Mouse (Mus musculus) erythroblast, embryonic 14.5 days (primary cell): ENCODE data around the gene Tinagl1. TPM values are rescaled to one million over a fixed set of nuclear protein-coding genes. Genes with fewer than 3 reads are reported as not detected.

Experiments
- H3K27me3 ChIP-seq: 2 replicates; pipeline ENCODE4 v1.6.1; 2012; ENCODE audit warnings: inconsistent platforms; ENCODE audit not compliant: control insufficient read depth
- H3K36me3 ChIP-seq: 2 replicates; pipeline ENCODE4 v1.6.1; 2012; ENCODE audit warnings: mild to moderate bottlenecking, inconsistent platforms; ENCODE audit not compliant: control insufficient read depth
- H3K4me1 ChIP-seq: 2 replicates; pipeline ENCODE4 v1.6.1; 2012; ENCODE audit warnings: inconsistent platforms; ENCODE audit not compliant: control insufficient read depth
- H3K4me3 ChIP-seq: replicated peaks from 2 replicates; pipeline ENCODE3; 2012; ENCODE audit warnings: moderate library complexity, mild to moderate bottlenecking, inconsistent platforms
- H3K9me3 ChIP-seq: 2 replicates; pipeline ENCODE4 v1.6.1; 2012; ENCODE audit warnings: low read length, inconsistent platforms, mixed read lengths; ENCODE audit not compliant: control insufficient read depth
- GATA1 ChIP-seq: IDR thresholded peaks from 2 replicates; pipeline ENCODE4 v1.6.1; 2012; ENCODE audit warnings: low read length, inconsistent platforms, mixed read lengths
- TAL1 ChIP-seq: IDR thresholded peaks from 3 replicates; pipeline ENCODE4 v1.6.1; 2012; ENCODE audit warnings: low read length, inconsistent platforms, mixed read lengths
- polyA plus RNA-seq: library from polyadenylated mRNA; stranded (reverse); fragments of >175 nt; gene quantifications from 2 replicates; pipeline ENCODE4 v1.2.3, GENCODE M21; 2012

The Tinagl1 gene
- polyA plus RNA-seq, 1 experiment = 58.6 TPM

GRCm38 (mm10) chr4:130138441-130139213 lies 36.3 kb downstream of the Tinagl1 start:
- Histone ChIP-seq H3K4me3 (no peak overlapping the region), H3K36me3 (no peaks in the 10 kb centered on the region), H3K4me1 (peaks cover 4% of the 10 kb centered on the region), H3K9me3 (no peaks in the 10 kb centered on the region; the same call in 1 of the 2 replicates), H3K27me3 (peaks cover 70% of the 10 kb centered on the region)
- TF ChIP-seq GATA1 = no peak
- TF ChIP-seq TAL1 = no peak

GRCm38 (mm10) chr4:130133399-130133798 lies 41.5 kb downstream of the Tinagl1 start:
- H3K4me1 ChIP-seq = peaks cover 30% of the 10 kb centered on the region

GRCm38 (mm10) chr4:130131448-130132105 lies 43.3 kb downstream of the Tinagl1 start:
- H3K4me1 ChIP-seq = peaks cover 42% of the 10 kb centered on the region
- H3K27me3 ChIP-seq = peaks cover 9% of the 10 kb centered on the region

More at GRCm38 (mm10) chr4:130133399-130133798, 41.5 kb downstream of the Tinagl1 start:
- H3K36me3 ChIP-seq = peaks cover 11% of the 10 kb centered on the region
- peaks cover 27% of the 10 kb centered on the region for H3K27me3 ChIP-seq
- no peaks in the 10 kb centered on the region for H3K9me3 ChIP-seq
- no peak overlapping the region for H3K4me3 ChIP-seq
- TF ChIP-seq GATA1 (no peak), TAL1 (no peak)

GRCm38 (mm10) chr4:130130641-130131350 lies 44.1 kb downstream of the Tinagl1 start:
- H3K36me3 ChIP-seq = peaks cover 37% of the 10 kb centered on the region
- H3K4me3 ChIP-seq = no peak overlapping the region
- H3K27me3 ChIP-seq = peaks cover 5% of the 10 kb centered on the region
- peaks cover 41% of the 10 kb centered on the region for H3K4me1 ChIP-seq
- TF ChIP-seq GATA1 = no peak
- TF ChIP-seq TAL1 = no peak
- H3K9me3 ChIP-seq = no peaks in the 10 kb centered on the region

More at GRCm38 (mm10) chr4:130131448-130132105, 43.3 kb downstream of the Tinagl1 start:
- TF ChIP-seq TAL1 (no peak), GATA1 (no peak)
- Histone ChIP-seq H3K36me3 (peaks cover 29% of the 10 kb centered on the region), H3K9me3 (no peaks in the 10 kb centered on the region), H3K4me3 (no peak overlapping the region)

- TF ChIP-seq TAL1 = no peak
- TF ChIP-seq GATA1 = no peak
- H3K27me3 ChIP-seq = no peaks in the 10 kb centered on the region
- H3K9me3 ChIP-seq = no peaks in the 10 kb centered on the region
- H3K4me3 ChIP-seq = no peak overlapping the region
- H3K36me3 ChIP-seq = peaks cover 44% of the 10 kb centered on the region
- H3K4me1 ChIP-seq = peaks cover 38% of the 10 kb centered on the region
These were observed 44.8 kb downstream of the Tinagl1 start for GRCm38 (mm10) chr4:130130082-130130481.

- no peak for TF ChIP-seq GATA1
- no peak for TF ChIP-seq TAL1
- Histone ChIP-seq H3K36me3 (peaks cover 56% of the 10 kb centered on the region), H3K4me1 (peaks cover 38% of the 10 kb centered on the region)
These were observed 46.0 kb downstream of the Tinagl1 start for GRCm38 (mm10) chr4:130128907-130129306.

GRCm38 (mm10) chr4:130125935-130126334 lies 49.0 kb downstream of the Tinagl1 start:
- H3K36me3 ChIP-seq = peaks cover 86% of the 10 kb centered on the region
- H3K4me3 ChIP-seq = no peak overlapping the region
- H3K27me3 ChIP-seq = no peaks in the 10 kb centered on the region
- H3K9me3 ChIP-seq = no peaks in the 10 kb centered on the region
- peaks cover 36% of the 10 kb centered on the region for H3K4me1 ChIP-seq
- TF ChIP-seq TAL1 = no peak
- no peak for TF ChIP-seq GATA1

More at GRCm38 (mm10) chr4:130128907-130129306, 46.0 kb downstream of the Tinagl1 start:
- Histone ChIP-seq H3K27me3 (no peaks in the 10 kb centered on the region), H3K9me3 (no peaks in the 10 kb centered on the region), H3K4me3 (no peak overlapping the region)

- Histone ChIP-seq H3K4me1 (peaks cover 31% of the 10 kb centered on the region), H3K36me3 (peaks cover 93% of the 10 kb centered on the region), H3K9me3 (no peaks in the 10 kb centered on the region), H3K27me3 (no peaks in the 10 kb centered on the region), H3K4me3 (no peak overlapping the region)
- TF ChIP-seq GATA1 (no peak), TAL1 (no peak)
These were observed 49.8 kb downstream of the Tinagl1 start for GRCm38 (mm10) chr4:130125164-130125563.

- Histone ChIP-seq H3K36me3 (peaks cover 88% of the 10 kb centered on the region), H3K9me3 (no peaks in the 10 kb centered on the region), H3K4me3 (no peak overlapping the region), H3K4me1 (peaks cover 20% of the 10 kb centered on the region), H3K27me3 (no peaks in the 10 kb centered on the region)
- no peak for TF ChIP-seq GATA1
- no peak for TF ChIP-seq TAL1
These were observed 50.8 kb downstream of the Tinagl1 start for GRCm38 (mm10) chr4:130124110-130124509.
